Mouse (Mus musculus) hindbrain, embryonic 16.5 days (tissue): ENCODE data around the gene Muc13. TPM values are rescaled to one million over a fixed set of nuclear protein-coding genes. Genes with fewer than 3 reads are reported as not detected.

Experiments used
- ATAC-seq: fragments of 200-750 bp; cut with Nextera tagmentation; 2 replicates; pipeline ENCODE4 v1.8.0; 2017; ENCODE audit warnings: moderate TSS enrichment, moderate library complexity
- H3K27ac ChIP-seq: fragments of 300-500 bp; sonication (generic); 2 replicates; pipeline ENCODE4 v1.5.1; 2014; ENCODE audit warnings: low read depth, mild to moderate bottlenecking, control low read depth, low read length, moderate library complexity
- H3K27me3 ChIP-seq: fragments of 300-500 bp; sonication (generic); replicated peaks from 2 replicates; pipeline ENCODE4 v1.6.1; 2014; ENCODE audit warnings: low read length; ENCODE audit not compliant: control insufficient read depth, insufficient read depth
- H3K36me3 ChIP-seq: fragments of 300-500 bp; sonication (generic); 2 replicates; pipeline ENCODE4 v1.6.1; 2014; ENCODE audit warnings: mild to moderate bottlenecking, low read length, moderate library complexity, mixed read lengths; ENCODE audit not compliant: control insufficient read depth, insufficient read depth
- H3K4me1 ChIP-seq: fragments of 300-500 bp; sonication (generic); 2 replicates; pipeline ENCODE4 v1.6.1; 2014; ENCODE audit warnings: low read depth, low read length; ENCODE audit not compliant: control insufficient read depth, insufficient read depth
- H3K4me2 ChIP-seq: fragments of 300-500 bp; sonication (generic); 2 replicates; pipeline ENCODE4 v1.6.1; 2014; ENCODE audit warnings: mild to moderate bottlenecking, low read length, control low read depth, moderate library complexity
- H3K4me3 ChIP-seq: fragments of 300-500 bp; sonication (generic); 2 replicates; pipeline ENCODE4 v1.5.1; 2014; ENCODE audit warnings: mild to moderate bottlenecking, low read length, control low read depth, moderate library complexity
- H3K9ac ChIP-seq: fragments of 300-500 bp; sonication (generic); 2 replicates; pipeline ENCODE4 v1.6.1; 2014; ENCODE audit warnings: low read depth, mild to moderate bottlenecking, control low read depth, low read length, moderate library complexity
- H3K9me3 ChIP-seq: fragments of 300-500 bp; sonication (generic); 2 replicates; pipeline ENCODE4 v1.6.1; 2014; ENCODE audit warnings: mild to moderate bottlenecking, low read length, moderate library complexity; ENCODE audit not compliant: control insufficient read depth
- WGBS: fragments of 180-500 bp; shearing (Covaris S2); extraction: QIAGEN DNeasy Blood & Tissue Kit; methylation state at CpG from one replicate; pipeline ENCODE4 v1.1.7; 2014; 5-methylcytosine and 5-hydroxymethylcytosine counted together
- polyA plus RNA-seq: library from polyadenylated mRNA; unstranded; fragments of >200 nt; fragmentation: Nextera tagmentation; extraction: Ambion mirVana; gene quantifications from 2 replicates; pipeline ENCODE4 v1.2.1, GENCODE M21; 2015

Gene Muc13
- polyA plus RNA-seq, 1 experiment from 2014 or later: not detected

DNA sequence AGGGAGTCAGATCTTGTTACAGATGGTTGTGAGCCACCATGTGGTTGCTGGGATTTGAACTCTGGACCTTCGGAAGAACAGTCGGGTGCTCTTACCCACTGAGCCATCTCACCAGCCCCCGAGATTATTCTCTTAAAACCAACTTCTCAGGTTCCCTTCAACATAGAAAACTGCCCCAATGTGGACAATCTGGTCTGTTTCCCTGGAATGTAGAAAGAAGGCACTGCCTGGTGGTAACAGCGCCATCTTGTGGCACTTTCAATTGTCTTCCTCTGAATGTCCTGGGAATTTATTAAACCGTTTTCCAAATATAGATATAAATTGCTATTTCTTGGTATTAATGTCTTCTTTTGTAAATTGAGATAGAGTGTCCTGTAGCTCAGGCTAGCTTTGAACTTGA, 4.0 kb downstream of the Muc13 start:
- Histone ChIP-seq H3K9ac (no peak overlapping the region), H3K27me3 (no peaks in the 10 kb centered on the region), H3K4me3 (no peak overlapping the region), H3K9me3 (no peaks in the 10 kb centered on the region), H3K4me1 (no peaks in the 10 kb centered on the region), H3K27ac (no peak overlapping the region), H3K4me2 (no peak overlapping the region), H3K36me3 (no peaks in the 10 kb centered on the region)
- ATAC-seq: no peak
- WGBS: 52% methylated on average over 5 of the region's 5 CpGs

DNA sequence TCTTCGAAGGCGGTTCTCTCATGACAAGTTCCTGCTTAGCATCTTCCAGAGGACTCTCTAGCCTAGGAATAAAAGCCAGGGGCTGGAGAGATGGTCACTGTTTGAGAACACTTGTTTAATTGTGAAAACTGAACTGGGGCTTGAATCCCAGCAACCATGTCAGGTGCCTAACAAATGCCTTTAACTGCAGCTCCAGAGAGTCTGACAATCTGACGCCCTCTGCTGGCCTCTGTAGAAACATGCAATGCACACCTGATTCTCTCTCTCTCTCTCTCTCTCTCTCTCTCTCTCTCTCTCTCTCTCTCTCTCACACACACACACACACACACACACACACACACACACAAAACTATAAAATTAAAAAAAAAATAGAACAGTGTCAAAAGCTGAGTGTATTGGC, 16.2 kb downstream of the Muc13 start:
- Histone ChIP-seq H3K4me1 (no peaks in the 10 kb centered on the region), H3K27me3 (no peaks in the 10 kb centered on the region; the same call in 1 of the 2 replicates), H3K4me2 (no peak overlapping the region), H3K36me3 (no peaks in the 10 kb centered on the region), H3K27ac (no peak overlapping the region), H3K4me3 (no peak overlapping the region), H3K9me3 (no peaks in the 10 kb centered on the region), H3K9ac (no peak overlapping the region)
- 77% methylated on average over 3 of the region's 3 CpGs for WGBS
- no peak for ATAC-seq

DNA sequence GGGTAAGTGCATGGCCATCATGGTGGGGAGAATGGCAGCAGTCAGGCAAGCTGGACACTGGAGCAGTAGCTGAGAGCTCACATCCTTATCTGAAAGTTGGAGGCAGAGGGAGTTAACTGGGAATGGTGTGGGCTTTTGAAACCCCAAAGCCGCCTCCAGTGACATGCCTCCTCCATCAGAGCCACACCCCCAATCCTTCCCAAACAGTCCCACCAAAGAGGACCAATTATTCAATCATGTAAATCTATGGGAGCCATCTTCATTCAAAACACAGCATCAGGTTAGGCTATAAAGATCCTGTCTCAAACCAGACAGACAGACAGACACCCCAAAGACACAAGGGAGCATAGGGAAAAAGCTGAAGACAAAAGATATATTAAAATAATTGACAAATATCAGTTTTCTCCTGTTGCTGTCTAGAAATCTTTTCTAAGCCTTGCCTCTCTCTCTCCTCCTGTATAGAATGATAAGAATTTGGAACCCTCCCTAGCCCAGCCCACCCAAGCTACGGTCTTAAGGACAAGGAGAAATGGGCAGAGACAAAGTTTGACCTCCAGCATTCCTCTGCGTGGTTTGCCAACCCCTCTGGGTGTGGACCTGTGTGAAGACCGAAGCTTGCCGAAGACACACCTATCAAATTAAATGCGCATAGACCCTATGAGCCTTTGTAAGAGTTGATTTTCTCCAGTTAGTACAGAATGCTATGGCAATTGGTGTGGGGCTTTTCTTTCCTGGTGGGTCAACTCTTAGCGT, 24.8 kb downstream of the Muc13 start:
- no peaks in the 10 kb centered on the region for H3K4me1 ChIP-seq
- no peak overlapping the region for H3K9ac ChIP-seq
- H3K36me3 ChIP-seq: no peaks in the 10 kb centered on the region
- peaks cover 9% of the 10 kb centered on the region; the same call in 1 of the 2 replicates for H3K27me3 ChIP-seq
- H3K27ac ChIP-seq: no peak overlapping the region
- H3K4me3 ChIP-seq: no peak overlapping the region
- no peak overlapping the region for H3K4me2 ChIP-seq
- no peaks in the 10 kb centered on the region for H3K9me3 ChIP-seq
- 94% methylated on average over 7 of the region's 7 CpGs for WGBS
- no peak for ATAC-seq

DNA sequence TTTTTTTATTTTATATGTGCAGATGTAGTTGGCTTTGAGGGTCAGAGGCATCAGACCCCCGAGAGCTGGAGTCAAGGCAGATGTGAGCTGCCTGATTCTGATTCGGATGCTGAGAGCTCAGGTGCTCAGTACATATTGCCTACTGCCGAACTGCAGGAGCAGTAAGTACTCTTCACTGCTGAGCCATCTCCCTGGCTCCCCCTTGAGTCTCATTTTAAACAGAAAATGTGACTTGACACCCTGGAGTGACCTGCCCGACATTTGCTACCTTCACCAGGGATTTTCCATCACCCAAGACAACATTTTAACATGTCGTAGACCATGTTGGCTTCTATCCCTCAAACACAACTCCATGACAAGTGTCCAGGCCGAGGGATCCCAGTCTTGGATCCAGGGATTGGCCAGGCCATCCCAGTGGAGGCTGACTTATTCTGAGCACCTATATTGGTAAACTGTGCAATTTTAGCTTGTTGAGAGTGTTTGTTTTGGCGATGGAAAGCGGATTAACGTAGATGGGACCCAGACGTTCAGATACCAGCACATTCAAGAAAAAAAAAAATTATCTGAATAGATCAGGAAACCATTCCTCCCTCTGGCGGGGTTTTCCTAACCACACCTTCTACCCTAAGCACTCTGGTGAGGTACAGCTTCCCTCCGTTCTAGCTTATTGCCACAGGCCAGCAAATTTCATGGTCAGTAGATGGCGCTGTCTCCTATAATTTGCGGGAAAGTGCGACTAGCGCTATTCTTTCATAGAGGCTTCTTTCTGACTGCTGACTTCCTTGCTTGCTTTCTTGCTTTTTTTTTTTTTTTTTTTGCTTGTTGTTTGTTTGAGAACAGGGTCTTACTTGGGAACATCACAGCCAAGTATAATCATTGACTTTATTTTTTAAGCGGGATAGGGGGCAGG, 26.7 kb downstream of the Muc13 start:
- Histone ChIP-seq H3K27me3 (peaks cover 9% of the 10 kb centered on the region; the same call in 1 of the 2 replicates), H3K9ac (no peak overlapping the region)
- WGBS: 19% methylated on average over 17 of the region's 17 CpGs

DNA sequence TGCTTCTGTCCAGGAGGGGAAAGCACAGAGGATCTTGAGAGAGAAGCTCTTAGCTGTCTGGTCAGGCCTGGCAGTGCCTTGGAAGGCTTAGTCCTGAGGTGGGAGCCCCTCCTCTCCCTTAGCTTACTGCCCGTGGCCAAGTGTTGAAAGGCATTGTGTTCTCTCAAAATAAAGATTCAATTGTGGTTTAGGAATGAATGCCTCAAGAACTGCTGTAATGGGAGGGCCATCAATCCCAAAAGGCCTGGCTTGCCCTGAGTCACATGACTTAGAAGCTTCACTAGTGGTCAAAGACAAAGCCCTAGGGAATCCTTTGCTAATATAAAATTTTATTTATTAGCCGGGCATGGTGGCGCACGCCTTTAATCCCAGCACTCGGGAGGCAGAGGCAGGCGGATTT, 30.8 kb downstream of the Muc13 start:
- 81% methylated on average over 6 of the region's 6 CpGs for WGBS

More for the DNA sequence above, 26.7 kb downstream of the Muc13 start:
- no peak overlapping the region for H3K4me2 ChIP-seq
- H3K4me1 ChIP-seq: no peaks in the 10 kb centered on the region
- peak; percentile 82 for ATAC-seq
- H3K4me3 ChIP-seq: no peak overlapping the region
- H3K9me3 ChIP-seq: no peaks in the 10 kb centered on the region
- no peaks in the 10 kb centered on the region for H3K36me3 ChIP-seq
- H3K27ac ChIP-seq: no peak overlapping the region

DNA sequence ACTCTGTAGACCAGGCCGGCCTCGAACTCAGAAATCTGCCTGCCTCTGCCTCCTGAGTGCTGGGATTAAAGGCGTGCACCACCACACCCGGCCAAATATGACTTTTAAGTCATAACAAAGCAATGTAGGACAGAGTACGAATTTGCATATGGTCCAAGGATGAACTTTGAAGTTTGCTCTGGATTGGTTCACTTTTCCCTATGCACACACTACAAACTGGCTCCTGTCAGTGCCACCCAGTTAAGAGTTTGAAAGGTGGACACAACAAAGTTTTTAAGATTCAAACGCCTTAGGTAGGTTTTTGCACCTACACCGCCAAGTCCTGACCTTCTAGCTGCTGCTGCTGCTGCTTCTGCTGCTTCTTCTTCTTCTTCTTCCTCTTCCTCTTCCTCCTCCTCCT, 34.7 kb downstream of the Muc13 start:
- no peak overlapping the region for H3K4me3 ChIP-seq
- H3K36me3 ChIP-seq: no peaks in the 10 kb centered on the region
- H3K27ac ChIP-seq: no peak overlapping the region
- no peak overlapping the region for H3K4me2 ChIP-seq
- H3K9me3 ChIP-seq: no peaks in the 10 kb centered on the region
- H3K9ac ChIP-seq: no peak overlapping the region
- 90% methylated on average over 7 of the region's 7 CpGs for WGBS
- no peak for ATAC-seq
- H3K27me3 ChIP-seq: peaks cover 11% of the 10 kb centered on the region
- H3K4me1 ChIP-seq: peaks cover 11% of the 10 kb centered on the region

More for the DNA sequence above, 30.8 kb downstream of the Muc13 start:
- H3K4me3 ChIP-seq: no peak overlapping the region
- H3K9ac ChIP-seq: no peak overlapping the region
- H3K27ac ChIP-seq: no peak overlapping the region
- H3K4me1 ChIP-seq: peaks cover 5% of the 10 kb centered on the region
- no peaks in the 10 kb centered on the region for H3K36me3 ChIP-seq
- no peaks in the 10 kb centered on the region for H3K9me3 ChIP-seq
- no peak overlapping the region for H3K4me2 ChIP-seq
- peaks cover 5% of the 10 kb centered on the region; the same call in 1 of the 2 replicates for H3K27me3 ChIP-seq
- ATAC-seq: no peak

DNA sequence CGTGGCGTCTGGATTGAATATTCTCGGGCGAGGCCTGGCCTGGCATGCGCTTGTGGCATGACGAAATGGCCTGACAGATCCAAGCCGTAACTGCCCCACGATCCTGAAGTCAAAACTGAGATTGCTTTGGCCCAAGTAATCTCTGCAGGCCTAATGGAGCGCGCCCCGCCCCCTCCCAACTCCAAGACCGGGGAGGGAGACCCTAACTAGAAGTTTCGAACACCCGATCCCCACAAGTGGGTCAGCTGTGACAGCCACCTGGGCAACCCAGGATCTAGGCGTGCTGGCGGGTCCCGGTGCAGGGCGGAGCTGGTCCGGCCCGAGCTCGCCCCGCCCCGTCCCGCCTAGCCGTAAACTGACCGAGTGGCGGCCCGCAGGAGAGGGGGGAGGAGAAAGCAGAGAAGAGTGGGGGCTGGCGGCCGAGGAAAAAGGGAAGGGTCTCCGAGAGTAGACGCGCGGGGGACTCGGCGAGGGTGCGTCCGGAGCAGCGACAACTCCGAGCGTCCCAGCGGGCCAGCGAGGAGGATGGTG, 35.5 kb downstream of the Muc13 start, which contains the start of gene Itgb5:
Gene Itgb5, plus strand, starts transcription at position 365 of the 531 bp plus-strand sequence.
- 1% methylated on average over 43 of the region's 43 CpGs for WGBS
- H3K27ac ChIP-seq: peak within 1 kb of the TSS; percentile 60; the same call in 1 of the 2 replicates
- no peaks in the 10 kb centered on the region for H3K36me3 ChIP-seq
- H3K9me3 ChIP-seq: no peaks in the 10 kb centered on the region
- peaks cover 19% of the 10 kb centered on the region for H3K4me1 ChIP-seq
- peak; percentile 71 for ATAC-seq
- peak within 1 kb of the TSS; percentile 73 for H3K4me3 ChIP-seq
- H3K4me2 ChIP-seq: peak within 1 kb of the TSS; percentile 99
- H3K27me3 ChIP-seq: peaks cover 15% of the 10 kb centered on the region
- H3K9ac ChIP-seq: peak within 1 kb of the TSS; percentile 71

DNA sequence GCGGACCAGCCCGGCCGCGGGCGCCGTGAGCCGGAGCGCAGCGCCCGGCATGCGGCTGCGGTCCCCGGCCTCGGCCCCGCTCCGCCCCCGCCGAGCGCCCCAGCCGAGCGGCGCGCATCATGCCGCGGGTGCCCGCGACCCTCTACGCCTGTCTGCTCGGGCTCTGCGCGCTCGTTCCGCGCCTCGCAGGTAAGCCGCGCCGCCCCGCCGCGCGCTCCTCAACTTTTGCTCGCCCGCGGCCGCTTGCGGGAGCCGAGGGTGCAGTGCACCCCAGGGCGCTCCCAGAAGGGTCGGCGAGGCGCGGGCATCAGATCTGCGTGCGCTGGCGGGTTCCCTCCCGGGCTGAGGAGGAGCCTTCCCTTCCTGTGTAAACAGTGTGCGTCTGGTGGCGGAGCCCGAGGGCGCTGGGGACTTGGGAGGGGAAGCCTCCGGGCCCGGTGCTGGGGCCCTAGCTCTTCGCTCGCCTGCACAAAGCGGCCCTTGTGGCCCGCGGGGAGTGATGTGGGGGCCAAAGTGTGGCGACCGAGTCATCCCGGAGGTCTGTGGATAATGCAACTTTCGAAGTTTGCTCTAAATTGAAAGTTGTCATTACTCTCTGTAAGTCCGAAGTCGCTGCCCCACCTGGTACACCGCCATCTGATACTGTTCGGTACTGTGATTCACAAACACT, 36.1 kb downstream of the Muc13 start:
- peak overlapping the region; percentile 60; the same call in 1 of the 2 replicates for H3K27ac ChIP-seq
- peaks cover 15% of the 10 kb centered on the region for H3K27me3 ChIP-seq
- H3K4me1 ChIP-seq: peaks cover 19% of the 10 kb centered on the region
- no peaks in the 10 kb centered on the region for H3K9me3 ChIP-seq
- H3K36me3 ChIP-seq: no peaks in the 10 kb centered on the region
- peak overlapping the region; percentile 71 for H3K9ac ChIP-seq
- peak; percentile 73 for ATAC-seq
- peak overlapping the region; percentile 73 for H3K4me3 ChIP-seq
- peak overlapping the region; percentile 99 for H3K4me2 ChIP-seq
- under 1% methylated on average over 47 of the region's 76 CpGs for WGBS
